Mouse (Mus musculus): ENCODE data around the gene Tnnt1.

Tnnt1 gene

GRCm38 (mm10) chr7:4521231-4522003 lies 5.2 kb upstream of the Tnnt1 start:
- DNase-seq, result no peak

GRCm38 (mm10) chr7:4518487-4518886 lies 2.3 kb upstream of the Tnnt1 start:
- no peak for DNase-seq

DNA sequence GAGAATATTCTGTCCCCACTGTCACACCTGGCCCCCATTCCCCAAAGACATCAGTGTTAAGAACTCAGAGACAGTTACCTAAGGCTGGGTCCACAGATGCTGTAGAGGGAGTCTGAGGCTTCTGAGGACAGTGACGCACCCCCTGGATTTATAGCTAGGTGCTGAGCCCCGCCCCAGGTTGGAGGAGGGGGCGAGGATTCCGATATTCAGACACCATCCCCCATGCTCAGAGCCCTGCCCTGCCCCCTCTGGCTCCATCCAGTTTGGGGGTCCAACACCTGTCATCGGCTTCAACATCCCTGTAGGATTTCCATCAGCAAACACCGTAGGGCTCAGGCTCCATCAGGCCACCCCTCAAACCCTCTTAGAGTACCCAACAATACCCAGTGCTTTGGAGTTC lies 329 bp downstream of the Tnnt1 start:
- DNase-seq, result no peak

DNA sequence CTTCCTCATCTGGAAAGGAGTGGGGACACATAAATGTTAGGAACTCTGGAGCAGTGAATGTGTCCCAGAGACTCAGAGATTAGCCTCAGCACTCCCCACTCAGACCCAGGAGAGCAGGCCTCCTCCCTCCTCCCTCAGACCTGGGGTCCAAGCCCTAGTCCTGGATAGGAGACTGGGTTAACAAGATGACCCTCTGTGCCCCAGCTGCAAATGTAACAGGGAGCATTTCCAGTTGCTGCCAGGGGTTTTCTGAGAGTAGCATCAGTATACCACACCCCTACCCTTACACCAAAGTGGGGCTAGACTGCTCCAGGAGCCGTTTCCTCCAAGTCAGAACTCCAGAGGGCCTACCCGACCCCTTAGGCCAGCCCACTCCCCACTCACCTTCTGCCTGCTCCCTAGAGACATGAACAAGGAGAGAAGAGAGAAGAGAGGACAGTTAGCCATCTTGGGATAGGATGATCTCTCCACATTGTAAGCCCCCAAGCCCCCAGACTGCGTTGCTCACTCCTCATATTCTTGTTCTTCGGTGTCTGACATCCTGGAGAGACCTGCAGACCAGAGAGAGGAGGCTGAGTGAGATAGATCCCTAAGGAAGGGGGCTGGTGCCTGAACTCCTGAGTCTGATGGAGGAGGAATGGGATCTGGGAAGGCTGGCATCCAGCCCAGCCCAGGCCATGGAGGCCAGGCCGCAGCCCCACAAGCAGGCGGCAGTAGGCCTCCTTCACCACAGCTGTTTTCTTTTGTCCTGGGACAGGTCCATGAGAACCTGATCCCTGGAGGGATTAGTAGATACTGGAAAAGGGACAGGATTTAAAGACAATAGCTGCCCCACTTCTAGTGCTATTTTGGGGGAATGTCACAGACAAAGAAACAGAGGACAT lies 2.1 kb downstream of the Tnnt1 start:
- no peak for DNase-seq

DNA sequence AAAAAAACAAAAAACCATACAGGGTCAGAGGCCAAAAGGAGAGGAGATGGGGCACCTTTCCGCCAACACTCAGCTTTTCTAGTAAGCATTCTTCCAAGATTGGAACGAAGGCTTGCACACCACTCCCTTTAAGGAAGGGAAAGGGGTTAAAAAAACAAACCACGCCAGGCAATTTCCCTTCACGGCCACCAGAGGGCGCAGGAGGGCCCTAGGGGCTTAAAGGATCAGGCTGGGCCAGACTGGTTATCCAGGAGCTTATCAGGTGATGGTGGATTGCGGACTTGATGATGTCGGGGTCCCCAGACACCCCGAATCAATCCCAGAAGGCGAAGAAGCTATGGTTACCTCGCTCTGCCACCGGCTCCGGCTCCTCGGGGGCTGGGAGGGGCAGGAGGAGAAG lies 2.9 kb downstream of the Tnnt1 start:
- DNase-seq, result peak; percentile 47

DNA sequence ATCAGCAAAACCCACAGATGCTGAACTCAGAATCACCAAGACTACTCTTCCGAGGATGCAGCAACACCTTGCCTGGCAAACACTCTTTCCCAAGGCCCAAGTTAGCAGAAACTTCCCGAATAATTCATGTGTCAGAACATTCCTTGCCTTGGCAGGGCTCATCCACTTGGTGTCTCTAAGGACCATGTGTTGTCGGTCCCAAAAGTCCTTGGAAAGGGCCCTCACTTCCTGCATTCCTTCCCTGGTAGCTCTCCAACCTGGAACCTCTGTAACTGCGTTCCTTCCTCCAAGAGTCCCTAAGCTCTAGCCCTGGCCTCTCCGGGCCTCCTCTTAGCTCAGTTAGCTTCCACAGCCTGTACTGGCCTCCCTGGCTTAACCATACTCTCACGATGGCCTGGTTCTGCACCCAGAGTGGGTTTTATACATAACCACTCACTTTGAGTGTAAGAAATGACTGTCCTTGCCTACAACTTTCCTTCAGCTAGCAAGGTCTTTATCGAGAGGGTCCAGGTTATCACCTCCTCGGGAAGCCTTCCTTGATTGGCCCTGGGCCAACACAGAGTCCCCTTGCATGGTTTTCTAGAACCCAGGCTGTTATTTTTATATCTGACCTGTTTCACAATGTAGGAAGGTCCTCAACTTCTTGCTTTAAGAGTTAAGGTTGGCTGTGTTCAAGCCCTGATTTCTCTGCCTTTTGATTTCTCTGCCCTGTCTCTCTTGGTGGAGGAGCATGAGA lies 4.5 kb downstream of the Tnnt1 start:
- DNase-seq, result no peak

- DNase-seq, result peak; percentile 85
These were observed 6.1 kb downstream of the Tnnt1 start for GRCm38 (mm10) chr7:4509863-4510608.

DNA sequence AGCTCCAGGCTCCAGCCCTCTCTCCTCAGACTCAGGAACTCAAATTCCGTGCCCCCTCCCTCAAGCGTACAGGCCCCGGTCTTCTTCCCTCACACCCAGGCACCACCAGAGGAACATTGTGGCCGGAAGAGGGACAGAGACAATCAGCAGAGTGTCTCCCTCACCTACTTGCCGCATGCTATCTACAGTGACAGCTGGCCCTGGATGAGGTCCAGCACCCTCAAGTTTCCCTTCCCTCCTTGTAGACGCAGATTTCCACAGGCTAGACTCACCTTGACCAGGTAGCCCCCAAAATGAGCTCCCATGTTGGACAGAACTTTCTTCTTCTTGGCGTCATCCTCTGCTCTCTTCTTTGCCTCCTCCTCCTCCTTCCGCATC lies 7.5 kb downstream of the Tnnt1 start:
- no peak for DNase-seq

GRCm38 (mm10) chr7:4508062-4508738 lies 8.0 kb downstream of the Tnnt1 start:
- no peak for DNase-seq

DNA sequence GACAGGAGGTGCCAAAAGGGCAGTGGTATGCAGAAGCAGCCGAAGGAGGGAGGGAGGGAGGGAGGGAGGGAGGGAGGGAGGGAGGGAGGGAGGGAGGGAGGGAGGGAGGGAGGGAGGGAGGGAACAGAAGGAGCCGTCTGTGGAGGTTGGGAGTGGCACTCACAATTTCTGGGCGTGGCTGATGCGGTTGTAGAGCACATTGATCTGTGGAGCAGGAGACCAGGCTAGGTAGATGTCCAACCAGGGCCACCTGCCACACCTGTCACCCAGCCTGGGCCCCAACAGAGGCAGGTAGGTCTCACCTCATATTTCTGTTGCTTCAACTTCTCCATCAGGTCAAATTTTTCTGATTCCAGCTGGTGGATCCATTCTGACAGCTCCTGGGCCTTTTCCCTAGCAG lies 9.0 kb downstream of the Tnnt1 start:
- no peak for DNase-seq

- DNase-seq, result no peak
These were observed 11.3 kb downstream of the Tnnt1 start for GRCm38 (mm10) chr7:4504646-4505435.

DNA sequence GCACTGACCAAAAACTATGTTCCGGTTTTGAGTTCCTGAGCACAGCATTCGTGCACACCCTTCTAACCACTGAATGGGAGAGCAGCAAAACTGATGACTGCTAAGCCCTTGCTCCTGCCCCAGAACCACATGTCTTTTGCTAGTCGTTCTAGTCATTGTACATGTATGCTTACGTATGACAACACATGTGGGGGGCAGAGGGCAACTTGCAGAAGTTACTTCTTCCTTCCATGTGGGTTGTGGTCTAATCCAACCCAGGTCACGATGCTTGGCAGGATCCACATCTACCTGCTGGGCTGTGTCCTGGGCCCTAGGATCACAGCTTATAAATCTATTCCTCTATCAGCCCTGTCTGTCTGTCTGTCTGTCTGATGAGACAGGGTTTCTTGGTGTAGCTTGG lies 12.3 kb downstream of the Tnnt1 start:
- no peak for DNase-seq

GRCm38 (mm10) chr7:4503100-4503499 lies 13.1 kb downstream of the Tnnt1 start:
- DNase-seq, result no peak

GRCm38 (mm10) chr7:4502421-4503090 lies 13.6 kb downstream of the Tnnt1 start:
- DNase-seq, result peak; percentile 81

- DNase-seq, result peak; percentile 95
These were observed 14.4 kb downstream of the Tnnt1 start, which contains the start of gene Ppp1r12c for GRCm38 (mm10) chr7:4501558-4502397. Gene Ppp1r12c (minus strand): TSS chr7:4501680.

GRCm38 (mm10) chr7:4500892-4501471 lies 15.2 kb downstream of the Tnnt1 start:
- DNase-seq, result peak; percentile 32

- DNase-seq, result no peak
These were observed 17.1 kb downstream of the Tnnt1 start for GRCm38 (mm10) chr7:4499034-4499433.

DNA sequence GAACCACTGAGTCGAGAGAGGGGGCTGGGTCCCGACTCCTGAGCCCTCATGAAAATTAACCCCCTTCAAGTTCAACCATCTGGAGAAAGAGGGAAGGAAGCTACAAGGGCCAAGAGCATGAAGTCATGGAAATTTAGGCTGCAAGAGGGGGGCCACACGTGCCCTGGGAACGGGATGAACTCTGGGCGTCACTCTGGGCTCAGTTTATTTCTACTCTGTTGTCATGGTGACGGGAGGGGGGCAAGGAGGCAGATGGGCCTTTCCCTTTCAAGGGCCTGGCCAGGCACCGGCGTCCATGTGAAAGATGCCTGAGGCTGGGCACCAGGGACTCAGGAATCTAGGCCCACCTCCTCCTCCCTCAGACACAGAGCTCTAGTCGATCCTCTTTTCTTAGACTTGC lies 17.9 kb downstream of the Tnnt1 start:
- DNase-seq, result peak; percentile 50

DNA sequence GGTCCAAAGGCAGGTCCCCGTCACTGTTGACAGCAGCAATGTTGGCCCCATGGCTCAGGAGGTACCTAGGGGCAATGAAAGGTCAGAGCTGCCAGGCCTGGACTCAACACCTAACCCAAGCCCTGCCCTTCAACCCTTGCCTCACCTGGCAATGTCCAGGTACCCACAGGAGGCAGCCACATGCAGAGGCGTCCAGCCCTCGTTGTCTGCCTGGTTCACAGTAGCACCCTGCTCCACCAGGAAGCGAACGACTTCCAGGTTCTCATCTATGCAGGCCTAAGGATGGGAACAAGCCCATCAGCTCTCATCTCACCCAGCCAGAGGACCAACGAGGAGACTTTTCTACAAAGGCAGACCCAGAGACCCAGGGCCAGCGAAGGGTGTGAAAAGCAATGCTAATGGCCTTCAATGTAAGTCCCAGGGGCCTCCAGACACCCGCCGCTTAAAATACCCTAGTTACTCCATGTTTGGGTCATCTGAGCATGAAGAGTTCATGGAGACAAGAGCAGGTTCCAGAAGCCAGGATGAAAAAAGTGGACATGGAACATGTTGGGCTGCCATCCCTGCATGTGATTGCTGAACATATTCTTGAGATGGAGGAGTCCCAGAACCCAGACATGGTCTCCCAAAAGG lies 18.8 kb downstream of the Tnnt1 start:
- no peak for DNase-seq

All from kidney, adult 9 months (tissue).